Mouse (Mus musculus) CD4-positive, CD25-positive, alpha-beta regulatory T cell, adult 2 months (primary cell): Measurements from ENCODE around the gene Cdk17.

Experiments used
- DNase-seq: peaks from one replicate; pipeline ENCODE4 v3.0.0-alpha.2; 2012; ENCODE audit warnings: low read depth, low spot score

Gene Cdk17

DNA sequence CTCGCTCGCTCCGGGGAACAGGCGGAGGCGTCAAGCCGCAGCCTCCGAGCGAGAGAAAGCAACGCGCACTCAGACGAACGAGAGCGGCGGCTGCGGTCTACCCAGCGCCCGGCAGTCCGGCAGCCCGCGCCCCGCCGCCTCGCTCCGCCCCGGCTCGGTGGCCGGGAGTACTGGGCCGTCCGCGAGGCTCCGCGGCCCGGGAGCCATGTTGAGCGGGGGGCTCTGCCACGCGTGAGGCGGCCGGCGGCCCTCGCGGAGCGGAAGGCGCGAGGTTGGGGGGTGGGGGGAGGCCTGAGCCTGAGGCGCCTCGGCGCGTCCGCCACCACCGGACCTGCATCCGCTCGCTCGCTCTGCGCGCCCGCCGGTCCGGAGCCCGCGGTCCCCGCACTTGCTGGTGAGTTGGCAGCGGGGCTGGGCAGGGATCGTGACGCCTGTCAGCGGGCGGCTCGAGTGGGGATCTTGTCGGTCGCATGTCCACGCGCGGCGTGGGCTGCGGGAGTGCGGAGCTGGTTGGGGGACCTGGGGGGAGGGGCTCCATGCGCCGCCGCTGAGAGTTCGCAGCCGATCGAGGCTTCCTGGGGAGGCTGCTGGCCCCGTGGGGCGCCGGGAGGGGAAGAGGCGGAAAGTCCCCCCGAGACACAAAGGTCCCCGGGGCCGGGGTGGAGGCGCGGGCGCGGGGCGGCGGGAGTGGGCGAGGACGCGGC, at the start of gene Cdk17:
TSS of gene Cdk17 (plus strand) at position 69 of the 704 bp plus-strand sequence.
- DNase-seq = peak; percentile 84

DNA sequence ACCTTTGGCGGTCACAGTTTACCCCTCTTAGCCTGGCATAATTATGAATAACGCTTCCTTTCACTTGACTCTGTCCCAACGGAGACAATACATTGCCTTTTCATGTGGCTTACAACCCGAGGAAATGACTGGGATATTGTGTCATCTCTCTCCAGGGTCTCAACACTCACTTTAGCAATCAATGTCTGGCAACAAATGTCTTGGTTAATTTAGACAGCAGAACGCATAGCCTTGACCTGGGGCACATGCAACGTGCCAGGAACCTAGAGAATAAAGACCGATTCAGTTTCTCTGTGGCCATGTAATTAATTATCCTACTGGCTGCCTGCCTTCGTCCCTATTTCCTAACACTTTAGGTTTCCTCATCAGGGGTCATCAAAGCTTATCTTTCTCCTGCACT, 49.3 kb upstream of the Cdk17 start:
- DNase-seq = no peak

DNA sequence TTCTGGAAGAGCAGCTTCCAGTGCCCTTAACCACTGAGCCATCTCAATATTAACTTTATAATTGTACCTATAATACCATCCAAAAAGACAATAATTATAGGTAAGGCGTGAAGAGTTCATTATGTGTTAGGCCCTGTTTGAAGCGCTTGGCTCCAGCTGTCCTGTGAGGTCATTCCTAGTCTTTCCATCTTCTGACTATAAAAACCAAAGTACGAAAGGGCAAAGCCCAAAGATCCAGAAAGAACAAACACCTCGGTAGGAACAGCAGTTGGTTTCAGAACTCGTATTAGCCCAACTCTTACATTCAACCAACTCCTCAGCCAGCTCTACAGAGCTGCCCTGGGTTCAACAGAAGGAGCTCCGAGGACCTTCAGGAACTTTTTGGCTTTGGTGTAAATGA, 48.7 kb upstream of the Cdk17 start:
- DNase-seq = no peak

DNA sequence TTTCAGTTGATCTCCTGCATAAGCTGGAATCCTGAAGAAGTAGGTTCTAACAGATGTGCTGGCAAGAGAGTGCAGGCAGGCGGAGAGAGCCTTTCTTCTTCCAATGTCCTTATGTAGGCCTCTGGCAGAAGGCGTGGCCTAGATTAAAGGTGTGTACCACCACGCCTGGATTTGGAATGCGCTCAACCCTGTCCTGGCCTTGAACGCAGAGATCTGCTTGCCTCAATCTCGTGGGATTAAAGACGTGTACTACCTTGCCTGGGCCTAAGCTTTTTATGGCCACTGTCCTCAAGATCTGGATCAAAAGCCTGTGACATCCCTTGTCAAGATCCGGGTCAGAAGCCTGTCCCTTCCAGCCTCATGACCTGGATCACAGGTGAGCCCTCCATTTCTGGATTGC, 46.7 kb upstream of the Cdk17 start:
- DNase-seq = no peak

DNA sequence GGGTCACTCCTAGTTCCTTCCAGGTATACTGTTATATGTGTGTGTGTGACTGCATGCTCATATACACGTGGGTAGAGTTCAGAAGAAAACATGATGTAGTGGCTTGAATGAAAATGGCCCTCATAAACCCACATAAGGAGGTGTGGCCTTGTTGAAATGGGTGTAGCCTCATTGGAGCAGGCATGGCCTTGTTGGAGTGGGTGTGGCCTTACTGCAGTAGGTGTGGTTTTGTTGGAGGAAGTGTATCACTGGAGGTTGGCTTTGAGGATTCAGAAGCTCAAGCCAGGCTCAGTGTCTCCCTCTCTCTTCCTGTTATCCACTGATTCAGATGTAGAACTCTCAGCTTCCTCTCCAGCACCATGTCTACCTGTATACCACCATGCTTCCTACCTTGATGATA, 45.9 kb upstream of the Cdk17 start:
- no peak for DNase-seq

DNA sequence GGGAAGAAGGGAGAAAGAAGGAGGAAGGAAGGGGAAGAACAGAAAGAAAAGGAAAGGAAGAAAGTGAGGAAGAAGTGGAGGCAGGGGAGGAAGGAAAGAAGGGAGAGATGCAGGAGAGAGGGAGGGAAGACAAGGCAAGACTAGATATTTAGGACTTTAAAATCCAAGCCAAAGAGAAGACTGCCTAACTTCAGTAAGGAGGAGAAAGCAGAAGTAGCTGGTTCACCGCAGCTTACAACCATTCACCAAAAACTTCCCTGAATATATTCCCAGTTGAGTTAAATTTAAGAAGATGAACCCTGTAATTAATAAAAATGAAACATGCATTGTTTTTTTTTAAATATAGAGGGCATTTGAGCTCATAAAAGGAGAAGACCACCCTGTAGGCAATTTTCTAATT, 44.9 kb upstream of the Cdk17 start:
- no peak for DNase-seq

DNA sequence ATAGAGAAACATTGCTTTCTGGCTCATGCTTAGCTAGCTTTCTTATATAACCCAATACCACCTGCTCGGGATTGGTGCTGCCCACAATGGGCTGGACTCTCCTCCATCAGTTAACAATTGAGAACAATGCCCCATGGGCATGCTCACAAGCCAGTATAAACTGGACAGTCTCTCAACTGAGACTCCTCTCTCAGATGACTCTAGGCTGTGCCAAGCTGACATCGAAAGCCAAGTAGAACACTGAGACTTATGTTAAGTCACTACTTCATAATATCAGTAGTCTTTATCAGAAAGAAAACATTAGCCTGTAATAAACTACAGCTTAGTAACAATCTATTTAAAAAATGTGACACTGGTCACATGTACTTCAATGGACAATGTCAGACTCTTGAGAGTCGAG, 44.0 kb upstream of the Cdk17 start:
- DNase-seq = no peak

DNA sequence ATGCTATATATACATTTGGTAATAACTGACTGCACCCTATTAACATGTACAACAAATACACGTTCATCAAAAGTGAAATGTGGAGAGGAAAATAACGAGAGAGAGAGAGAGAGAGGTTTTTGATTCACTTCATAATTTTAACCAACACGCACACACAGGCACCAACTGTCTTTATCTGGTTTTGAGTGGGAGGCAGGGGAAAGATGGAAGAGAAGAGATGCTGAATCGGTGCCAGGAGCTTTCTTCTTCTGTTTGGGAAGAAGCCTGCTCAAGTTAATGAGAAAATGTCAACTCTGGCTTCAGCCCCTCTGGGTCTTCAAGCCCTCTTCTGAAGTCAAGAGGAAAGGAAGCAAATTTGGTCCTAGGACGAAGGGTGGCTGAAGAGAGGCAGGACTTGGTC, 40.9 kb upstream of the Cdk17 start:
- DNase-seq = no peak

DNA sequence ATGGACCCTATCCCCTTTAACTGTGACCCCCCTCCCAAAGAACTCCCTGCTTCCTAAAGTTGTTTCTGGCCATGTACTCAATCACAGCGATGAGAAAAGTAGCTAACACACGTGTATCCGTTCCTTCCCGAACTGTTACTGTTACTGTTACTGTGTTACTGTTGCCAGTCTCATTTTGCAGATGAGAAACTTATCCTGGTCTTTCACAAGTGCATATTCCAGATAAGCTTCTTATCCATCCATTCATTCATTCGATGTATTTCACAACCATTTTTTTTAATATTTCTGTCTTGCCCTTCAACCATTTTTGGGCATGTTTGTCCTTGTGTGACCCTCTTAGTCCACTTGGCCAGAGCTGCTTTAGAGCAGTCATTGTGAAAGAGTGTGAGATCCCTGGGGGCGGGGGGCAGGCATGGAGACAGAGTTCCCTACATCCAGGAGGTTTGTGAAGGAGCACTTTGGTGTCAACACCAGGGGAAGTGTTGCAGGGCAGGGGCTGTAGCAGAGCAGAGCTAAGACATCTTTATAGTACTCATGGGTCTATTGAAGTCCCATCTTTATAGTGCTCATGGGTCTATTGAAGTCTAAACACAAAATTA, 39.3 kb upstream of the Cdk17 start:
- DNase-seq = no peak

DNA sequence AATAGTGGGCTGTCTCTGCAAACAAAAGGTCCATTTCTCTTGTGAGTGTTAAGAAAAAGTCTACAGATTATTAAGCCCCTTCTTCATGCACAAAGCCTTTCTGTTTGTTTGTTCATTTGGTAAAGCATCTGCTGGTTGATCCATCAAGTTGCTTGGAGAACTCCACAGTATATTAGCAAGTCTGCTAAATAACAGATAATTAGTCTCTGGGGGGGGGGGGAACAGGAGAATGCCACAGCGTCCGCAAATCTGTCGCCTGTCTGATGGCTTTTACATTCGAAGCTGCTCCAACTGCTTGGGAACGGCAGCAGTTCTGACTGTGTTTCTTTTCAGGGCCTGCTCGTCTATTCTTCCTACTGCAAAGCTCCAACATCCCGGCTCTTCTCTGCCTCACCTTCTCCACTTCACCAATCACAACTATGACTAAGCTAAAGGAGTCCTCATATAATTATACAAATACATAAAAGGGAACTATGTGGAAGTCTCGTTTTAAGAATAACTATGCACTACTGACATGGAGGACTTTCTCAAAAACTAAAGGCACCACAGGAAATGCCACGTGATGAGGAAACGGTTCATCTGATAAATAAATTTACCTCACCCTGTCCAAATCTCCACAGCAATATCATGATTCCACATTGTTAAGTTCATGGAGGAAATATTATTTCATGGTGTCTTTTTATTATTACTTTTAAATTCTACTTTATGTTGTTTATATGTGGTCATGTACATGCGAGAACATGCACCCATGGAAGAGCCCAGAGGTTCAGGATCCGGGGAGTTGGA, 38.1 kb upstream of the Cdk17 start:
- peak; percentile 57 for DNase-seq

DNA sequence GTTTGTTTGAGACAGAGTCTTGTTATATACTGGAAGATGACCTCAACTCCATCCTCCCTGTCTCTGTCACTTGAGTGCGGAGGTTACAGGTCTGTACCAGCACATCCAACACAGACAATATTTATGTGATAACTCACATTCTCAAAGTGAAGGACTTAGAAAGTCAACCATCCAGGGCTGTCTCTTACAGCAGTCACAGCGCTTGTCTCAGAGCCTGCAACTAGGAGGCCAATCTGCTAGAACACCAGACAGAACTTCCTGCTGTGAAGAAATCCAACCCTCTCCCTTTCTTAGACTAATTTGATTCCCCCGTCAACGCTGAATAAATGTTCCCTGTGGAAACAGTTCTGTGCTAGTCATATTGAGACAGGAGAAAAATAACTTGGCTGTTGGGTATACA, 37.4 kb upstream of the Cdk17 start:
- DNase-seq = peak; percentile 54

DNA sequence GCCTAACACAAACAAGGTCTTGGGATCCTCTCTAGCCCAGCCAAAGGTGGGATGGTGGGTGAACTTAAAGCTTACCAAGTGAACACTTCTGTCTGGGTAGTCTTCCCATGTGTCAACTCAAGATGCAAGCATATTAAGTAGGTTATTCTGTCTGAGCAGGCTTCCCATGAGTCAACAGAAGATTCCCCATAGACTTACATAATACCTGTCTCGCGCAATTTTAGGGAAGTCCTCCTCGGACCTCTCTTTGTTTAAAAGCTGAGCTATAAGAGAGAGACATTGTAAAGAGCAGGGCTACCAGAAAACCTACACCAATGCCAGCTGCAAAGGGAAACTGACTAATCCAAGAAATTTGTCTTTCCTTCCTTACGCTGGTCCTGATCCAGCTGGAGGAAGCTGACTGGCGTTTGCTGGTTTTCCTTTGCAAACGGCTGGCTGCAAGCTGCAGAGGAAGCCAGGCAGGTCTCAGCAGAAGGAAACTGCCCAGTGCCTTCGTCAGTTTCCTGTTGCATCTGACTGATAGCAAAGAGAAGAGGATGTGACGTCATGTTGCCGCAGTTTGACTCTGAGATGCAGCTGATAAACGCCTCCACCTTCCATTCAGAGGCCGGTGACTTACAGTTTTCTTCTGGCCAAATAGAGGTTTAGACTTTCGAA, 36.6 kb upstream of the Cdk17 start:
- peak; percentile 96 for DNase-seq

DNA sequence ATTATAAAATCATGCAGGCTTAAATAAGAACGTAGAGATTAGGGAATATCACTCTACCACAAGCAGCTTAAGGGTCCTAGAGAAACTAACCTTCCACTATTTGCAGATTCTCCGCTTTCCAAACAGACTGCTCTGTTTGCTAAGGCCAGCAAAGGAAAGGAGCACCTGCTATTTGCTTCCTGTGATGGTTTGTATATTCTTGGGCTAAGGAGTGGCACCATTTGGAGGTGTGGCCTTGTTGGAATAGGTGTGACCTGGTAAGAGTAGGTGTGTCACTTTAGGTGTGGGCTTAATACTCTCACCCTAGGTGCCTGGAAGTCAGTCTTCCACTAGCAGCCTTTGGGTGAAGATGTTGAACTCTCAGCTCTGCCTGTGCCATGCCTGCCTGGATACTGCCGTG, 34.6 kb upstream of the Cdk17 start:
- DNase-seq = no peak

DNA sequence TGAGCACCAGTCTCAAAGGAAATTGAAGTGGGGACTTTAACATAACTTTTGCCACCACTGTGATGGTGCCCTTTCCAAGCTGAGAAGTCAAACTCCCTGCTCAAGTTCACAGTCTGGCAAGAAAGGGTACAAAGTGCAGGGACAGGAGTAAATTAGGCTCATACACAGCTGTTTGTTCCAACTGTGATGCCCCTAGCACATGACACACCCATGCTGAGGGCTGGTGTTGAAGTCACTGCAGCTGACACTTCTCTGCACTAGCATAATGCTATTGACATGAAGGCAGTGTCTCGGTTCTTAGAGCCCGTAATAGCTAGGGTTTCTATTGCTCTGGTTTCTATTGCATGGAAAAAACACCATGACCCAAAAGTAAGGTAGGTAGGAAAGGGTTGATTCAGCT, 32.1 kb upstream of the Cdk17 start:
- DNase-seq = no peak

DNA sequence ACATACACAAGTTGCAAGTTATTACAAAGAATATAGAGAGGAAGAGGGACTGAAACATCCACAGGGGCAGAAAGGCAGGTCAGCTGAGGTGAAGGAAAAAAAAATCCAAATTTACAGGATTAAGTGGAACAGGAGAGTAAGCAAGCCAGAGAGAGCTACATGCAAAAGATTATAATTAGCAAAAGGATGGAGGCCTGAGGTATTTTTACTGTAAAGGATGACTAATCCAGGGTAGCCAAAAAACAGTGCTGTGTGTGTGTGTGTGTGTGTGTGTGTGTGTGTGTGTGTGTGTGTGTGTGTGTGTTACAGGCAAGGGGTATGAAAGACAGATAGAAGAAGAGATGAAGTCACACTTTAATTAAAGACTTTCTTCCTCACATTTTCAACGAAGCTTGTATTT, 31.3 kb upstream of the Cdk17 start:
- DNase-seq = no peak

DNA sequence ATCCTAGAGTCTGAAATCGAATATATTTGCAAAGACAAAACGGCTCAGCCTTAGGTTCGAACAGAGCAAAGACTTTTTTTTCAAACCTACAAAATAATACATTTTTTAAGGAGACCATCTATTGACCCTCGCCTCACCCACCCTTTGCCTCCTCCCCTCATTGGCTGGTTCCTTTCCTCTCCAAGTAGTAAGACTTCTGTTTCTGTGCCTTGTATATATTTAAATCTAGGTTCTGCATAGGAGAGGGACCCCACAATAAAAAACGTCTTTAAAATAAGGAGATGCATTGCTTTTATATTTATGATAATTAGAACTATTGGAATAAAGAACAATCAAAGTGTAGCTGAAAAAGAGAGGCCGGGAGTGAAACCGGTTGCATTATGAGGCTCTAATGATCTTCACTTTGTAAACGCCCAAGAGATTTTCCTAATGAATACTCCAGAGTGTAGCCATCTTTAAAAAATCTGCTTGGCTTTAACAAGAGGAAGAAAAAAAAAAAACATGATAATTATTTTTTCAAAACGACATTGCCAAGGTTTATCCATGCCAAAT, 30.7 kb upstream of the Cdk17 start:
- no peak for DNase-seq

DNA sequence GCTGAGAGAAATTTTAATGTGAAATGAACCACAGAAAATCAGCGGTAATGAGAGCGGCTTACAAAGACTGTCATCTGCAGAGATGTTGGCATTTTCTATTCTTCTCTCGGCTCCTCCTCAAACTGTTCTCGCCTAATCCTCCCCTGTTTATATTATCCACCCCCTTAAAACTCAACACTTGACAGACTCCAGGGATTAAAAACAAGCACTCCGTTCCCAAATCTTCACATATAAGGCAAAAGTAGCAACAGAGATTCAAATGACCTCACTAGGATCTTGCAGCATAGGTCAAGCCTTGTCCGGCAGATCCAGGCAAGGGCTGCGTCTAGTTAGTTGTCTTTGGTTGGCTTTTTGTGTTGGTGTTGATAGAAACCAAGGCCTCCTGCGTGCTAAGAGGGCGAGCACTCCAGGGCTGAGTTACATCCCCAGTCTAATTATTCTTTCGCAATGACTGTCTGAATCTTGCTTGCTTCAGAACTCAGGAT, 30.2 kb upstream of the Cdk17 start:
- no peak for DNase-seq

DNA sequence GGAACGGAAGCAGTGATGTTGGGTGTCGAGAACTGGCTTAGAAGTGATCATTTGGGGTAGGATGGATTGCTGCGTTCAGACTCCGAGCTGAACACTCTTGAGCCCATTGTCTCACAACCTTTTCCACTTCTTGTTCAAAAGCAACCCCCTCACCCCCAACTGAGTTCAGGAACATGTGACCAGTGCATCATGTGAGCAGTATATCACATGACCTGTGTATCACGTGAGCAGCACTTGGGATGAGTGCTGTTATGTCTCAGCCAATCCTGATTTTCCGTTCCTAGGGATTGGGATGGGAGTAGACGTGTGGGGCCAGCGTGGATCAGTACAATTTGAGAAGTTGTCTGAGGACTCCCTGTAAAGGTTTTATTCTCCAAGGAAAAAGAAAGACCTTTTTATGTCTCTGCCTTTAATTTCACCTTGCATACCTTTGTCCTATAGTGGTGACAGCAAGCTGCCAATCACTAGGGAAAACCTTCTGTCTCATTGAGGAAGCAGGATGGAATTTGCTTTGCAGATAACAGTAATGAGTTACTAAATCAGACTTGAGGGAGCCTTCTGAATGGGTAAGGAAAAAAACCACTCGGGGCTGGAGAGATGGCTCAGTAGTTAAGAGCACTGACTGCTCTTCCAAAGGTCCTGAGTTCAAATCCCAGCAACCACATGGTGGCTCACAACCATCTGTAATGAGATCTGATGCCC, 28.7 kb upstream of the Cdk17 start:
- DNase-seq = no peak

DNA sequence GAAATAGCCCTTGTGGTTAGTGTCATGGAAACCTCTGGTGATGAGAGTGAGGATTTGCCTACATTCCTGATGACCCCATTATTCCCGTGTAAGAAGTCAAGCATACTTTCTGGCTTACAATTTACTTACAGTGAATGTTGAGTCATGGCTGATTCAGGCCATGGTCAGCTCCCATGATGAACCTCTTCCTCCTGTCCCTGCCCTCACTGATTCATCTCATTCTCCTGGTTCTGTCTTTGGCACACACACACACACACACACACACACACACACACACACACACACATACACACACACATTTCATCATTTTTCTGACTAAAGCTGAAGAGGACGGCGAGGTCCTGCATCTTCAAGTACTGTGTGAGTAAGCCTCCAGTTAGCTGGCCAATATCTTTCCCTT, 21.9 kb upstream of the Cdk17 start:
- DNase-seq = no peak

DNA sequence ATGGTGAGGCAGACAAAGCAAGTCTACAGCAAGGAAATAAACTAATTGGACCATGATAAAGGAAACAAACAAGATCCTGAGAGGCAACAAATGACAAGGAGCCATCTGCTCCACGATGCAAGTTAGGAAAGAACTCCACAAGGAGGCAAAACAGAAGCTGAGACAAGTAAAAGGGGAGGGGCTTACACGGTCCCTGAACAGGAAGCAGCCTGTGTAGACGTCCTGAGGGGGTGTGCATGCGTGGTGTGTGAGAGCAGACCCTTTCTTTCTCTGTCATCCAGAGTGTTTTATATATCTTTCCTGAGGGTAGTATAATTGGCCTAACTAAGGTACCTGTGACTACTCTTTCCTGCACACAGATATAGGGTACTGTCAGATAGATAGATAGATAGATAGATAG, 19.9 kb upstream of the Cdk17 start:
- DNase-seq = peak; percentile 39

DNA sequence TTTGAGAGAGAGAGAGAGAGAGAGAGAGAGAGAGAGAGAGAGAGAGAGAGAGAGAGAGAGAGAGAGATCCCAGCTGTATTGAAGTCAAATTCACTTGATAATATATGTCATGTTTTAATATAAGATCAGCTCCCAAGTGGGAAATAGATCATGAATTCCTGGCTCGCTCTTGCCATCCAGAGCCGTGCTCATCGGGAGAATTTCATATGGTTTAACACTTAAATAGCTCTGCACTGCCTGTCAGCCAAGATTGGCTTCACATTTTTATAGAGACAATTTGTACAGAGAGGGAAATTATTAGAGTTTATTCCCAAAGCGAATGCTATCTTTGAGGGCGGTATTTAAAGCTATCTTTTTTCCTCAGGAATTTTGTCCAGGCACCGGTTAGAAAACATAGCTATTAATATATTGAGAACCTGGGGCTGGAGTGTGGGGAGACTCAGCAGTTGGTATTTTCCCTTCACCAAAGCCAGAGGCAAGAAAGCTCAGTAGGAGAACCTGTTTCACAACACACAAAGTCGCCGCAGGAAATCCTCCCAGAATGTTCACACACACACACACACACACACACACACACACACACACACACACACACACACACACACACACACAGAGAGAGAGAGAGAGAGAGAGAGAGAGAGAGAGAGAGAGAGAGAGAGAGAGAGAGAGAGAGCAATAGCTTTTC, 17.9 kb upstream of the Cdk17 start:
- peak; percentile 41 for DNase-seq
